Mouse (Mus musculus): Measurements from ENCODE around the gene Zdhhc18.

- no peak for TF ChIP-seq CTCF (IDR thresholded peaks at IDR 0.05; ENCODE audit: low read depth, low read length)
- TF ChIP-seq POLR2A (IDR thresholded peaks at IDR 0.05; ENCODE audit: insufficient read depth, low read length) = no peak
Measured at GRCm38 (mm10) chr4:133612416-133612815, 37.5 kb downstream of the Zdhhc18 start.

Measured in ES-Bruce4 (cell line).